Mouse (Mus musculus) neural tube, embryonic 11.5 days (tissue): Measurements from ENCODE around the gene Gm20388. TPM values are rescaled to one million over a fixed set of nuclear protein-coding genes. Genes with fewer than 3 reads are reported as not detected.

Source experiments
- ATAC-seq: fragments of 200-750 bp; cut with Nextera tagmentation; 2 replicates; pipeline ENCODE4 v1.8.0; 2017; ENCODE audit warnings: moderate number of reproducible peaks, mild to moderate bottlenecking, moderate TSS enrichment, moderate library complexity; ENCODE audit not compliant: insufficient read depth, low FRiP score, low TSS enrichment
- DNase-seq: peaks from one replicate; pipeline ENCODE4 v3.0.0-alpha.2; 2015; ENCODE audit warnings: low spot score
- H3K27ac ChIP-seq: fragments of 300-500 bp; sonication (generic); 2 replicates; pipeline ENCODE4 v1.5.1; 2014; ENCODE audit warnings: low read depth, mild to moderate bottlenecking, low read length
- H3K27me3 ChIP-seq: fragments of 300-500 bp; sonication (generic); 2 replicates; pipeline ENCODE4 v1.6.1; 2014; ENCODE audit warnings: mild to moderate bottlenecking, low read length, mixed read lengths; ENCODE audit not compliant: control insufficient read depth, insufficient read depth
- H3K36me3 ChIP-seq: fragments of 300-500 bp; sonication (generic); 2 replicates; pipeline ENCODE4 v1.6.1; 2014; ENCODE audit warnings: mild to moderate bottlenecking, low read length, moderate library complexity, mixed read lengths; ENCODE audit not compliant: control insufficient read depth, insufficient read depth
- H3K4me1 ChIP-seq: fragments of 300-500 bp; sonication (generic); 2 replicates; pipeline ENCODE4 v1.6.1; 2014; ENCODE audit warnings: low read length, mixed read lengths; ENCODE audit not compliant: control insufficient read depth, insufficient read depth
- H3K4me2 ChIP-seq: fragments of 300-500 bp; sonication (generic); 2 replicates; pipeline ENCODE4 v1.6.1; 2014; ENCODE audit warnings: low read depth, mild to moderate bottlenecking, moderate library complexity
- H3K4me3 ChIP-seq: fragments of 300-500 bp; sonication (generic); 2 replicates; pipeline ENCODE4 v1.5.1; 2014; ENCODE audit warnings: low read depth, low read length
- H3K9ac ChIP-seq: fragments of 300-500 bp; sonication (generic); 2 replicates; pipeline ENCODE4 v1.6.1; 2014; ENCODE audit warnings: mild to moderate bottlenecking, low read length
- H3K9me3 ChIP-seq: fragments of 300-500 bp; sonication (generic); 2 replicates; pipeline ENCODE4 v1.6.1; 2016; ENCODE audit warnings: low read length; ENCODE audit not compliant: control insufficient read depth
- WGBS: fragments of 180-500 bp; shearing (Covaris S2); extraction: QIAGEN DNeasy Blood & Tissue Kit; methylation state at CpG from one replicate; pipeline ENCODE4 v1.1.7; 2014; 5-methylcytosine and 5-hydroxymethylcytosine counted together
- polyA plus RNA-seq: library from polyadenylated mRNA; unstranded; fragments of >200 nt; fragmentation: Nextera tagmentation; extraction: Ambion mirVana; gene quantifications from 2 replicates; pipeline ENCODE4 v1.2.1, GENCODE M21; 2014

Gene Gm20388
- polyA plus RNA-seq, 1 experiment from 2014 or later: not detected

DNA sequence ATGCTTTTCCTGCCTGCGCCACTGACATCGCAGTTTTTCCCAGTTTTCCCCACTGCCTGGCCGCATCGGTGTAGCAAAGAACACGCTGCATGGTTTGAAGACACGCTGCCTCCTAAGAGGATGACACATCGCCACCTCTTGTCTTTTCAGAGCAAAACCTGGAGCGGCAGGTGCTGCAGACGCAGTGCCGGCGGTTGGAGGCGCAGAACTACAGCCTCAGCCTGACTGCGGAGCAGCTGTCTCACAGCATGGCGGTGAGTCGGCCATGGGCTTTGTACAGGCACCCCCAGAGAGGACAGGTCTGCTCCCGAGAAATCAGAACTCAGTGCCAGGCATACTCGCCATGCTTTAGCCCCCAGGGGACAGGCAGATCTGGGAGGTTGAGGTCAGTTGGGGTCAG, 667.2 kb downstream of the Gm20388 start:
- ATAC-seq (no peak), DNase-seq (no peak)
- WGBS: 90% methylated on average over 17 of the region's 17 CpGs
- no peak overlapping the region for H3K9ac ChIP-seq
- no peaks in the 10 kb centered on the region for H3K27me3 ChIP-seq
- no peak overlapping the region for H3K27ac ChIP-seq
- H3K4me3 ChIP-seq: no peak overlapping the region
- H3K4me1 ChIP-seq: no peaks in the 10 kb centered on the region; the same call in none of the 2 replicates
- H3K9me3 ChIP-seq: no peaks in the 10 kb centered on the region
- peaks cover 51% of the 10 kb centered on the region for H3K36me3 ChIP-seq
- no peak overlapping the region for H3K4me2 ChIP-seq

DNA sequence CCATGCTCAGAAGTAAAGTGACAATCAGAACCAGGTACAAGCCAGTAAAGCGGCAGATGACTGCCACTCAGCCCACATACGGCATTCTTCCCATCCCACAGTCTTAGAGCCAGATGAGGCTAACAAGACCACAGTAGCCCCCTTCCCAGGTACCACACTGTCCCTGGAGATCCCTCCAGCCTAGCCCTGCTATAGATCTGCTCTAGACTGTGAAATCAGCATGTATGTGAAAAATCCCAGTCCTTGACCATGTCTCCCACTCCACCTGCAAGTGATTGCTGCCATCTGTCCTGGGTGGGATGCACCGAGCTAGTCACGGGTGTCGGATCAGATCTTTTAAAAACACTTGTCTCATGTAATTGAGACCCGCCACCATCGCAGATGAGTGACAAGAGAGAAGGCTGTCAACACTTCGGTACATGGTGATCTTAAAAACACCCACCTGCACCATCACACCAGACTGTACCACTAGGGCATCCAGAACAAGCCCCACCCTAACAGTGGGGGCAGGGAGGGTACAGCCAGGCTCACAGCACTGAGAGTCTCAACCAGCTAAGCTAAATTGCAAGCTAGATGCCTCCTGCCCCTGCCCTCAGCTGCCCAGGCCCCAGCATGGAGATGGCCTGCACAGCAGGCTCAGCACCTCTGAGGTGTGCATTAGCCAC, 669.8 kb downstream of the Gm20388 start:
- Histone ChIP-seq H3K36me3 (peaks cover 36% of the 10 kb centered on the region), H3K27me3 (no peaks in the 10 kb centered on the region), H3K4me2 (no peak overlapping the region), H3K4me3 (no peak overlapping the region), H3K9me3 (no peaks in the 10 kb centered on the region), H3K9ac (no peak overlapping the region), H3K4me1 (no peaks in the 10 kb centered on the region; the same call in none of the 2 replicates), H3K27ac (no peak overlapping the region)
- 95% methylated on average over 8 of the region's 8 CpGs for WGBS
- no peak for ATAC-seq
- DNase-seq: no peak

DNA sequence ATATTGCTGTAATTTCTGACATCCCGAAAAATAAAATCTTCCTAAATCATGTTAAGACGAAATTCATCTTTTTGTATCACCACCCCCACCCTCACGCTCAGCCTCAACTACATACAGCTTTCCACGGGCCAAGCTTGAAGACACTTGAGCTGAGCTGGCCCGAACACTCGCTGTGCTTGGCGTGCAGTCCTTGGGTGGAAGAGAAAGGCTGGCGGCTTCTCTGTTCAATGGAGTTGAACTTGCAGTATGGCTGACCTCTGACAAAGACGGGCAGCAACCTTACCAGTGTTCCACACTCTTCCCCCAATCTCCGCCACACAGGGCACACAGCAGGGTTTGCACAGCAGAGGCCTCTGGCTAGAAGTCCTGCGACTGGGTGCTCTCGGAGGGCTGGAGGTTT, 670.7 kb downstream of the Gm20388 start:
- DNase-seq (no peak), ATAC-seq (no peak)
- no peak overlapping the region for H3K27ac ChIP-seq
- no peaks in the 10 kb centered on the region; the same call in 1 of the 2 replicates for H3K4me1 ChIP-seq
- peaks cover 37% of the 10 kb centered on the region for H3K36me3 ChIP-seq
- H3K4me3 ChIP-seq: no peak overlapping the region
- no peak overlapping the region for H3K9ac ChIP-seq
- H3K4me2 ChIP-seq: no peak overlapping the region
- WGBS: 92% methylated on average over 12 of the region's 12 CpGs
- H3K9me3 ChIP-seq: no peaks in the 10 kb centered on the region
- no peaks in the 10 kb centered on the region for H3K27me3 ChIP-seq

DNA sequence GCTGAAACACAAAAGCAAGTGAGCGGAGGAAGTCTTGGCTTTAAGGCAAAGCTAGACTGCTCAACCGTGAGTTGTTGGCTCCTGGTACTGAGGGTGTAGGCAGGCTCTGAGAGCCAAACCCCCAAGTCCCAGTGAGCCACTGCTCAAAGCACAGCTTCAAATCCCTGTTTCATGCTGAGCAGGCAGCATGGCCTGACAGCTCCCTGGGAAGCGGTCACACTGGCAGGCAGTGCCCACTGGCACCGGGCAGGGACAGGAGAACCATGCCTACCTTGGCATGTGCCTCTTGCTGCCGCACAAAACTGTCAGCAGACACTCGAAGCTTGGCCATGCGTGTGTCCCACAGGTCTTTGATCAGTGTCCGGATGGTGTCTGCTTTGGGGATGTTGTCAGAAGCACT, 671.2 kb downstream of the Gm20388 start:
- no peak overlapping the region for H3K27ac ChIP-seq

DNA sequence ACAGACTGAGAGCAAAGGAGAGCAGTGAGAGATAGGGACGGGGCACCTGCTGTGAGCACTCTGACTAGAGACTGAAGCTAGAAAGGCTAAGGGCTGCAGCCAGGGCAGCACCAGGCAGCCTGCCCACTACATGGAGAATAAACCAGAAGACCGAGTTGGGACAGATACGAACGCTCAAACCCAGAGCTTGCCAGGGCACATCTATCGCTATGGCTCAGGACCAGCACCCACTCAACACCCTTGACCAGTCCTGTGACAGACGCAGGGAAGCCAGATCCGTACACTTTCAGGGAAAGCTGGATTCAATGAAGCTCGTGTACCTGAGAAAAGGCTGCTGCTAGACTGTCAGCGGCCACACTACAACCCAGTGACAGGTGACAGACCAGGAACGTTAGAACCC, 674.9 kb downstream of the Gm20388 start:
- H3K4me1 ChIP-seq: peaks cover 9% of the 10 kb centered on the region
- H3K27ac ChIP-seq: no peak overlapping the region
- no peaks in the 10 kb centered on the region for H3K9me3 ChIP-seq
- H3K4me2 ChIP-seq: no peak overlapping the region
- WGBS: 90% methylated on average over 10 of the region's 10 CpGs
- no peaks in the 10 kb centered on the region for H3K27me3 ChIP-seq
- H3K9ac ChIP-seq: no peak overlapping the region
- peaks cover 10% of the 10 kb centered on the region for H3K36me3 ChIP-seq
- H3K4me3 ChIP-seq: no peak overlapping the region
- DNase-seq (no peak), ATAC-seq (no peak)

More for the DNA sequence above, 671.2 kb downstream of the Gm20388 start:
- H3K9me3 ChIP-seq: no peaks in the 10 kb centered on the region
- ATAC-seq: no peak
- H3K4me1 ChIP-seq: no peaks in the 10 kb centered on the region
- no peak overlapping the region for H3K4me3 ChIP-seq
- H3K4me2 ChIP-seq: no peak overlapping the region
- H3K27me3 ChIP-seq: no peaks in the 10 kb centered on the region
- no peak for DNase-seq
- 94% methylated on average over 8 of the region's 8 CpGs for WGBS
- no peak overlapping the region for H3K9ac ChIP-seq
- H3K36me3 ChIP-seq: peaks cover 34% of the 10 kb centered on the region

DNA sequence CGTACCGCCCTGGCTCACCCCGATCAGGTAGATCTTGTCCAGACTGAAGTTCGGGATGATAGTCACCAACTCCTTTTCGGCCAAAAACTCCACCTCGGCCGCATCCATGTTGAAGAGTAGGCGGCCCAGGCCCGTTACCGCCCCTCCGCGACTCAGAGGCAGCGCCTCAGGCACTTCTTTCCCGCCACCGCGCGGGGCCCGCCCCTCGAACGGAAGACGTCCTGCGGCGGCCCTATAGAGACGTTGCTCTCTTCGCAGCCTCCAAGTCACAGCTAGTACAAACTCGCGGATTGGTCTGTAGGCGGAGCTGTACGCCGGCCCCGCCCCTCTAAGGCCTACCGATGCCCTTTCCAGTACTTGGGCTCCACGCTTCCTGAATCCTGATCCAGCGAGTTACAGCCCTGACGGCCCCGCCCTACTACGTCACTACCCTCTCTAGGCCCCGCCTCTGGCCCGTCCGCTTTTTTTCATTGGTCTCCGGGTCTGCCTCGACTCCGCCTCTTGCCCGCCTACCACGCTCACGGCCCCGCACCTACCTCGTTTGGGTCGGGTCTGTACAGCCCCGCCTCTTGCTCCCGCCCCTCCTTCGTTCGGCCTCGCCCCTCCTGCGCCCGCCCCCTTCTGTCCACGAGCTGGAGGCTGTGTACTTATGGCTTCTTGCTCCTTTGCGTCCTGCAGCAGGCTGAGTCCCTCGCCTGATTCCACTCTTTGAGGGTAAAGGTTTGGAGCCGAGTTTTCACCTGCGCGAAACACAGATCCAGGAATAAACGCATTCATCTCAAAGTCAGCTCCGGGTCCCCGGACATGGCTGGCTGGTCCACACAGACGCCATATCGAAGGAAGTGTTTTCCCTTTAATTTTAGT, 678.5 kb downstream of the Gm20388 start, which contains the start of gene Gins2:
TSS of gene Gins2 (minus strand) at position 397 of the 864 bp plus-strand sequence.
- H3K27me3 ChIP-seq: no peaks in the 10 kb centered on the region
- H3K4me3 ChIP-seq: peak within 1 kb of the TSS; percentile 47
- ATAC-seq (peak; percentile 98), DNase-seq (peak; percentile 99)
- WGBS: 1% methylated on average over 67 of the region's 67 CpGs
- H3K27ac ChIP-seq: 0 out of 2 replicates have a peak within 1 kb of the TSS, but pooled peaks have one; percentile 27
- 0 out of 2 replicates have a peak, but pooled peaks cover 2% of the 10 kb centered on the region for H3K36me3 ChIP-seq
- H3K4me2 ChIP-seq: peak within 1 kb of the TSS; percentile 67
- no peaks in the 10 kb centered on the region for H3K9me3 ChIP-seq
- H3K9ac ChIP-seq: peak within 1 kb of the TSS; percentile 49
- H3K4me1 ChIP-seq: peaks cover 12% of the 10 kb centered on the region

DNA sequence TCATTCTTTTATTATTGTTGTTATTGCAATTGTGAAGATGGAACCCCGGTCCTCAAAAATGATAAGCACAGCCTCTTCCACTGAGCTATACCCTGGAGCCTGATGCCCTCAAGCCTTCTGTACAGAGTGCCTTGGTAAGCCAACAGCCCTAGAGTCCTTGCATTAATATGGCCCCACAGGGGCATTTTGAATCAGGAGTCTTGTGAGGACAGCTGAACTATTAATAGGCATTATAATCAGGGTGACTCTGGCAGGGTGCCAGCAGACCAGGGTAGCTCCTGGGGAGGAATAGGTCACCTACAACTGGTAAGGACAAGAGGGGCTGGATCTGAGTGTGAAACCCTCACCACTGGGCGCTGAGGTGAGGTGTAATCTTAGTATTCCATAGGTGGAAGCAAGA, 679.3 kb downstream of the Gm20388 start:
- H3K9ac ChIP-seq: peak overlapping the region; percentile 39; the same call in 1 of the 2 replicates
- H3K36me3 ChIP-seq: 0 out of 2 replicates have a peak, but pooled peaks cover 2% of the 10 kb centered on the region
- H3K27ac ChIP-seq: no peak overlapping the region
- H3K4me1 ChIP-seq: peaks cover 12% of the 10 kb centered on the region
- 62% methylated on average over 2 of the region's 2 CpGs for WGBS
- H3K4me2 ChIP-seq: peak overlapping the region; percentile 51
- H3K27me3 ChIP-seq: no peaks in the 10 kb centered on the region
- ATAC-seq (no peak), DNase-seq (no peak)
- no peaks in the 10 kb centered on the region for H3K9me3 ChIP-seq
- H3K4me3 ChIP-seq: peak overlapping the region; percentile 47

DNA sequence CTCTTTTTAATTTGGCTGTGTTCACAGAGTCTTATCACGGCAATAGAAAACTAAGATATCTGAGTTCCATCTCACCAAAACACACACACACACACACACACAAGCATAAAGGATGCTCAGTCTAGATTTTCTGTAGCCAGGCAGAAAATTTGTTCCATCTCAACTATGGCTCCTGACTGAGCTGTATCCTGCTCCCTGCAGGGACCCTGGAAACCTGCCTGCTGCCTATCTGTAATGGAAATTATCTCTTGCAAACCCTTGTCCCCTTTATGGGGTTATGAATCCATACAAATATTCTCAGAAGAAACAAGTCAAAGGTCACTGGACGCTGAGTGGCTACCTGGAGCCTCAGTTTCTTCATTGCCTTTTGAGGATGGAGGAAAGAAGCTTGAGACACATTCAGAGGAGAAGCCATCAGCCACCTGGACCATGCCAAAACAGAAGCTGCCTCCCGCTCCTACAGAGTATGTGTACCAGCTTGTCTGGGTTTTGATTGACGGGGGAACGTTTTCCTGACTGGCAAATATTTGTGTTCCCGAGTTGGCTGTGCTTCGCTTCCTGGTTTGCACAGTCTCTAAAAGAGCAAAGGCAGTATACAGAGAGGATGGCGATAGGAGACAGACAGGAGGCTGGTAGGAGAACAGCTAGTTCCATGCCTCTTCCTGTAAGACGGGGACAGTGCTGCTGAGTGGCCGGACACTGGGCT, 681.1 kb downstream of the Gm20388 start:
- no peak for ATAC-seq

More for the DNA sequence above, 681.1 kb downstream of the Gm20388 start:
- H3K4me1 ChIP-seq: peaks cover 12% of the 10 kb centered on the region
- 77% methylated on average over 10 of the region's 10 CpGs for WGBS
- H3K36me3 ChIP-seq: no peaks in the 10 kb centered on the region
- no peak overlapping the region for H3K27ac ChIP-seq
- H3K27me3 ChIP-seq: no peaks in the 10 kb centered on the region
- H3K9me3 ChIP-seq: no peaks in the 10 kb centered on the region
- DNase-seq: no peak
- no peak overlapping the region for H3K4me3 ChIP-seq
- H3K9ac ChIP-seq: no peak overlapping the region
- no peak overlapping the region for H3K4me2 ChIP-seq
